Mouse (Mus musculus): ENCODE results near the gene C3.

GRCm38 (mm10) chr17:57233038-57233437, 5.1 kb upstream of the C3 start:
- TF ChIP-seq CTCF (conservative IDR thresholded peaks at IDR 0.05; ENCODE audit: insufficient read depth, insufficient read length, low read depth, low read length) (no peak), POLR2A (IDR thresholded peaks at IDR 0.05; ENCODE audit: low read depth, low read length) (peak; percentile 74)
